Mouse (Mus musculus): ENCODE results near the gene Bcas2. TPM values are rescaled to one million over a fixed set of nuclear protein-coding genes. Genes with fewer than 3 reads are reported as not detected.
"Not testable (repeated sequence)": the region's sequence is repeated elsewhere in the genome, so short reads cannot be mapped to it uniquely, and the experiment has no call there.

Bcas2 gene
- polyA plus RNA-seq, 1 experiment from 2014 or later, result 231 TPM

DNA sequence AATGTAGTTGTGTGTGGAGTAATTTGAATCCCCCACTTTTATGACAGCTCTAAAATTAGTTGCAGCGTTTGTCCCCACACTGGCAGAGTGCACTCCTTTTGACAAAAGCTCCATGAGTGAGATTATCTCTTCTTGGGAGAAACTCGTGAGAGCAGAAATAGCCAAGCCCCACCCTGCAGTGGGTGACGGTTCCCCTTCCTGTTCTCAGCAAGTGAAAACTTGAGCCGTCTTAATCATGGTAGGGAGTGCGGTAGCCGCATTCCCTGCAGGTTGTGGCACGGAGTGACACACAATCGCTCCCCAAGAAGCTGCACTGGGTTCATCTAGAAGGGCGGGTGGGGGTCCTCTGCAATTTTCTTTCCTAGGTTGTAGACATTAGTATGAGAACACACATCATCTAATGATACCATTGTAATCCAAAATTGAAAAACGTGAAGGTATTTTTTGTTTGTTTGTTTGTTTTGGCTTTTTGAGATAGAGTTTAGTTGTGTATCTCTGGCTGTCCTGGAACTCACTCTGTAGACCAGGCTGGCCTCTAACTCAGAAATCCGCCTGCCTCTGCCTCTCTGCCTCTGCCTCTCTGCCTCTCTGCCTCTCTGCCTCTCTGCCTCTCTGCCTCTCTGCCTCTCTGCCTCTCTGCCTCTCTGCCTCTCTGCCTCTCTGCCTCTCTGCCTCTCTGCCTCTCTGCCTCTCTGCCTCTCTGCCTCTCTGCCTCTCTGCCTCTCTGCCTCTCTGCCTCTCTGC is 31.2 kb upstream of the Bcas2 start:
- Histone ChIP-seq H3K4me1 (peaks cover 11% of the 10 kb centered on the region), H3K36me3 (peaks cover 20% of the 10 kb centered on the region), H3K27ac (peak overlapping the region; percentile 66; the same call in 1 of the 2 replicates), H3K4me2 (peak overlapping the region; percentile 12; the same call in 1 of the 2 replicates)
- H3K27me3 ChIP-seq; ATAC-seq (ENCODE audit: insufficient number of reproducible peaks, insufficient read depth, low FRiP score, low TSS enrichment, low read depth); H3K9ac ChIP-seq; H3K4me3 ChIP-seq; H3K9me3 ChIP-seq: not testable (repeated sequence)
- 54% methylated on average over 11 of the region's 11 CpGs for WGBS

DNA sequence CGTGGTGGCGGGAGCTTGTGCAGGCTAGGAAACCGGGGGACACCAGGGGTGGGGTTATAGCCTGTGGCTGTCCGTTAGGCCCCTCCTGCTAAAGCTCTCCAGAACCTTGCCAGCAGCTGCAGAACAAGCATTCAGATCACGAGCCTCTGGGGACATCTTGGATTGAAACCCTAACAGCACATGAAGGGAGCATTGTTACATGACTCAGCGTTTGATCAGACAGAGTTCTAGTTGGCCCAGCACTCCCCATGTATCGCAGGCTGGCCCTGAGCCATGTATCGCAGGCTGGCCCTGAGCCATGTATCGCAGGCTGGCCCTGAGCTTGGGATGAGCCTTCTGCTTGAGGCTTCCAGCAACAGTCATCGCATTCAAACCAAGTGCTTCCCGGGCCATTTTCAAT is 30.2 kb upstream of the Bcas2 start:
- Histone ChIP-seq H3K27me3 (no peaks in the 10 kb centered on the region), H3K9ac (no peak overlapping the region), H3K4me3 (no peak overlapping the region), H3K9me3 (no peaks in the 10 kb centered on the region), H3K36me3 (peaks cover 20% of the 10 kb centered on the region), H3K27ac (no peak overlapping the region), H3K4me2 (no peak overlapping the region), H3K4me1 (peaks cover 11% of the 10 kb centered on the region)
- no peak for ATAC-seq (ENCODE audit: insufficient number of reproducible peaks, insufficient read depth, low FRiP score, low TSS enrichment, low read depth)
- WGBS, result 86% methylated on average over 11 of the region's 11 CpGs

DNA sequence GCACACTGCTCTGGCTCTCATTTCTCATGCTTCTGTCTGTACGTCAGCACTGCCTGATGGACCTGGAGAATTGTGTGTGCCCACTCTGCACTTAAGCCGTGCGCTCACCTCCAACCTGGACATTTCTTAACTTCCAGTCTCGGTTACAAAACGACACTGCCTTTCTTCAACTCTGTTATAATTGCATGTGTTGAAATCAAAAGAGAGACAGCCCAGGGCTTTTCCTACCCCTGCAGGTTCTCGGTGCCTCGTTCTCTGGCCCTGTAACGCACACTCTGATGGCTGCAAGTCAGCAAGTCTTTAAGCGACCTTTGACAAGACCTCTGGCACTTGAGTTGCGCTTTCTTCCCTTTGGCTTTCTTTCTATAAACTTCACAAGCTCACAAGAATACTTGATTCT is 29.1 kb upstream of the Bcas2 start:
- H3K4me3 ChIP-seq, result no peak overlapping the region
- no peak for ATAC-seq (ENCODE audit: insufficient number of reproducible peaks, insufficient read depth, low FRiP score, low TSS enrichment, low read depth)
- 79% methylated on average over 10 of the region's 10 CpGs for WGBS

DNA sequence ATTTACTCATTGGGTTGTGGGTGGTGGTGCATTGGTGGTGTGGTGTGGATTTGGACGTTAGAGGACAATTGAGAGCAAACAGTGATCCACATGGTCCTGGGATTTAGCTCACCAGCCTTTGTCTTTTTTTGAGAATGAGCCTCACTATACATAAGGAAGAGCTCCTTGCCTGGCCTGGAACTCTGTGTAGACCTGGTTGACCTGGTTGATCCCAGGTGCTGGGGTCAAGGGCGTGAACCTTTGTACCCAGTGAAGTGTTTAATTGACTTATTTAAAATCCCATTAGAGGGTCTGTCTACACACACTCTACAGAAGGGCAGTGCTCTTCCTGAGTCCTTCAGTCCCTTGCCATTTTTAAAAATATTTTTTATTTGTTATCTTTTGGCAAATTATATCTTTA is 26.1 kb upstream of the Bcas2 start:
- 82% methylated on average over 2 of the region's 2 CpGs for WGBS
- no peak overlapping the region for H3K9ac ChIP-seq
- H3K4me1 ChIP-seq, result no peaks in the 10 kb centered on the region; the same call in 1 of the 2 replicates
- no peak for ATAC-seq (ENCODE audit: insufficient number of reproducible peaks, insufficient read depth, low FRiP score, low TSS enrichment, low read depth)
- peaks cover 32% of the 10 kb centered on the region for H3K36me3 ChIP-seq
- H3K9me3 ChIP-seq, result no peaks in the 10 kb centered on the region
- no peak overlapping the region for H3K4me3 ChIP-seq
- no peak overlapping the region for H3K27ac ChIP-seq
- no peak overlapping the region for H3K4me2 ChIP-seq
- H3K27me3 ChIP-seq, result no peaks in the 10 kb centered on the region

More for the DNA sequence above, 29.1 kb upstream of the Bcas2 start:
- Histone ChIP-seq H3K27ac (no peak overlapping the region), H3K4me2 (no peak overlapping the region), H3K9me3 (no peaks in the 10 kb centered on the region), H3K36me3 (peaks cover 24% of the 10 kb centered on the region), H3K27me3 (no peaks in the 10 kb centered on the region), H3K4me1 (peaks cover 11% of the 10 kb centered on the region), H3K9ac (no peak overlapping the region)

DNA sequence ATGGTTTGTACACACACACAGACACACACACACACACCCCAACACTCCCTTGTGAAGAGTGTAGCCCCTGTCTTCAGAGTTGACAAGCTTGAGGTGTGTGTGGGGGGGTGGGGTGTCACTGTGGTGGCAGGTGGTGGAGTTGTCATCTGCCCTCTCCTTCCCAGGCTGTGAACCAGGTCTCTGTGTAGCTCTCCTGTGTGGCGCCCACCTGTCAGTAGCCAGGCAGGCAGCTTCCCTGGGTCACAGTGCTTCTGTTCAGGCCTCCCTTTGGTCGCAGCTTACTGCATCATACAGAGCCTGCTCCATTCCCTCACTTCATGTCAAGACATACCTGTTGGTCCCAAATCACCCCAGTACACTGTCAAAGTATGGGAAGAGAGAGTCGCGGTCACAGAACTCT is 25.7 kb upstream of the Bcas2 start:
- Histone ChIP-seq H3K36me3 (peaks cover 35% of the 10 kb centered on the region), H3K9me3 (no peaks in the 10 kb centered on the region), H3K27ac (no peak overlapping the region), H3K4me1 (no peaks in the 10 kb centered on the region), H3K4me2 (no peak overlapping the region), H3K9ac (no peak overlapping the region), H3K27me3 (no peaks in the 10 kb centered on the region), H3K4me3 (no peak overlapping the region)
- no peak for ATAC-seq (ENCODE audit: insufficient number of reproducible peaks, insufficient read depth, low FRiP score, low TSS enrichment, low read depth)
- 77% methylated on average over 4 of the region's 4 CpGs for WGBS

DNA sequence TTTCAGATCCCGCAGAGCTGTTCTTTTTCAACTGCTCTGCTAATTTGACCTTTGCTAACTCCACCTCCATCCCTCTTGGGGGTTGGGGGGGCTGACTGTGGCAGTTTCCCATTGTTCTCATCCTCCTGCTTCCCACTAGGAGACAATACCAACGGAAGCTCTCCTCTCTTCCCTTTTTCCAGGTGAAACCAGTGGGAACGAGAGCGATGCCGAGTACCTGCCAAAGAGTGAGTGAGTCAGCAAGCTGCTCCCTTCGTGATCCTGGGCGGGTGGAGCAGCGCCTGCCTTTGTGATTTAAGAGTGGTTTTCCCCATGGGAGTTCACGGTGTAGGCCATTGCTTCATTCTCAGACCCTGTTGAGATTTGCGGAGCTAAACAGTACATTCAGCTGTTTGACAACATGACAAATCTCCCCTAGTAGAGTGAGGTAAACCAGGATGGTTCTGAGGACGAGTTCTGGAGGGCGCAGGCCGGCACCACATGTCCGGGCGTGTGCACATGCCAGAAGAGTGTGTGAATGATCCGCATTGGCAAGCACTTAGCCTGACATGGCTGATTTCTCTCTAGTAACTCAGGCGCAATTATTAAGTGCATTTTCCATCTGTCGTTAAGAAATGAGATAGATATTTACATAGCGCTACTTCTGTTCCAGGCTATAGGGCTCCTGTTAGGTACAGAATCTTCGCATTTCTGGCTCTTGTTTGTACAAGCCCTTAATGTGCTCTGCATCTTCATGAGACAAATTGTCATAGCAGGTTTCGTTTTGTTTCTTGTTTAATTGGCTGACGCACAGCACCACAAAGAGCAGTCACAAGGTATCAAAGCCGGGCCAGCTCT is 24.9 kb upstream of the Bcas2 start:
- Histone ChIP-seq H3K9me3 (no peaks in the 10 kb centered on the region), H3K4me3 (no peak overlapping the region), H3K9ac (no peak overlapping the region), H3K27me3 (no peaks in the 10 kb centered on the region), H3K4me2 (no peak overlapping the region), H3K4me1 (no peaks in the 10 kb centered on the region), H3K36me3 (peaks cover 32% of the 10 kb centered on the region), H3K27ac (no peak overlapping the region; the same call in 1 of the 2 replicates)
- 56% methylated on average over 23 of the region's 23 CpGs for WGBS
- 0 out of 2 replicates have a peak, but pooled peaks have one; percentile 26 for ATAC-seq (ENCODE audit: insufficient number of reproducible peaks, insufficient read depth, low FRiP score, low TSS enrichment, low read depth)

DNA sequence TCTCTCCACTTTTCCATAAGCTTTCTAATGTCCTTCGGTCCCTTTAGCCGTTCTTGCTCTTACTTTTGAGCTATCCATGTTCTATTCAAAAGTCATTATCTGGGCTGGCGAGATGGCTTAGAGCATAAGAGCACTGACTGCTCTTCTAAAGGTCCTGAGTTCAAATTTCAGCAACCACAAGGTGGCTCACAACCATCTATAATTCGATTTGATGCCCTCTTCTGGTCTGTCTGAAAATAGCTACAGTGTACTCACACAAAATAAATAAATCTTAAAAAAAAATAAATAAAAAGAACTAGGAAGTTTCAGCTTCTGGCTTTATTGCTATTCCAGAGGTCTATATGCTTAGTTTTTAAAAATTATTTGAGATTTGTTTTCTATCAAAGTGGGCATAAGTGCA is 23.7 kb upstream of the Bcas2 start:
- Histone ChIP-seq H3K4me1 (no peaks in the 10 kb centered on the region), H3K36me3 (peaks cover 34% of the 10 kb centered on the region), H3K4me3 (no peak overlapping the region), H3K27ac (no peak overlapping the region), H3K27me3 (no peaks in the 10 kb centered on the region), H3K9ac (no peak overlapping the region), H3K4me2 (no peak overlapping the region), H3K9me3 (no peaks in the 10 kb centered on the region)
- ATAC-seq (ENCODE audit: insufficient number of reproducible peaks, insufficient read depth, low FRiP score, low TSS enrichment, low read depth), result no peak
- WGBS, result 91% methylated on average over 4 of the region's 4 CpGs

DNA sequence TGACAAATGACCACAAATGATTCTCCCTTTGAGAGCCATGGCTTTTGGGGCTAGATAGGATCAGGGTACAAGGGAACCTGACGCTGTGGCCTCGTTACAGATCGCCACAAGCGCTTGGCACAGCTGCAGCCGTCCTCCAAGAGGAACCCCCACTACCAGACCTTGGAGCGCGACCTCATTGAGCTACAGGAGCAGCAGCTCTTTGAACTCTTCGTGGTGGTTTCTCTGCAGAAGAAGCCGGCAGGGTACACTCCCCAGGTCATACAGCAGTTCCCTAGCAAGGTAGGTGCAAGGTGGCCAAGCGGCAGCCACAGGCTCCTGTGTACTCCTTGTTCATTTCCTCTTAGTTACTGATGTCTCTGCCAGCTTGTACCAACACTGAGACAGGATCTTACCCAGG is 22.5 kb upstream of the Bcas2 start:
- no peaks in the 10 kb centered on the region for H3K27me3 ChIP-seq
- no peak for ATAC-seq (ENCODE audit: insufficient number of reproducible peaks, insufficient read depth, low FRiP score, low TSS enrichment, low read depth)
- 82% methylated on average over 10 of the region's 10 CpGs for WGBS
- no peak overlapping the region for H3K9ac ChIP-seq
- H3K4me3 ChIP-seq, result no peak overlapping the region
- no peaks in the 10 kb centered on the region for H3K9me3 ChIP-seq
- peaks cover 45% of the 10 kb centered on the region for H3K36me3 ChIP-seq
- H3K4me2 ChIP-seq, result no peak overlapping the region
- no peaks in the 10 kb centered on the region for H3K4me1 ChIP-seq
- no peak overlapping the region for H3K27ac ChIP-seq

DNA sequence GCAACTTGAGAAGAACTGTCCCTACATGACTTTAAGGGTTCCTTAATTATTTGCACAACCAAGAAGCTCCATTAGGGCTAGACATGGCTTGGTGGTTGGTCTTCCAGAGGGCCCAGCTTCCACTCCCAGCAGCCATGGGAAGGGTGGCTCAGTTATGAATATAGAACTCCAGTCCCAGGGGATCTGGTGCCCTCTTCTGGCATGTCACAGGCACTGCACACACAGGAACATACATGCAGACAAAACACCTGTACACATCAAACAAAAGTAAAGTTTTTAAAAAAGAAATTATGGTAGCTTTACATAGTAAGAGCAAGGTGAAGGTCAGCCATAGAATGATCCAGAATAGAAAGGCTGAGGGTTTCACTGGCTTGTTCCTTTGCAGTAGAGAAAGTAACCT is 17.7 kb upstream of the Bcas2 start:
- H3K4me2 ChIP-seq, result no peak overlapping the region
- H3K4me3 ChIP-seq, result no peak overlapping the region
- no peaks in the 10 kb centered on the region for H3K27me3 ChIP-seq
- ATAC-seq (ENCODE audit: insufficient number of reproducible peaks, insufficient read depth, low FRiP score, low TSS enrichment, low read depth), result no peak
- H3K27ac ChIP-seq, result no peak overlapping the region
- no peak overlapping the region for H3K9ac ChIP-seq
- H3K9me3 ChIP-seq, result no peaks in the 10 kb centered on the region
- H3K4me1 ChIP-seq, result no peaks in the 10 kb centered on the region
- peaks cover 71% of the 10 kb centered on the region for H3K36me3 ChIP-seq

DNA sequence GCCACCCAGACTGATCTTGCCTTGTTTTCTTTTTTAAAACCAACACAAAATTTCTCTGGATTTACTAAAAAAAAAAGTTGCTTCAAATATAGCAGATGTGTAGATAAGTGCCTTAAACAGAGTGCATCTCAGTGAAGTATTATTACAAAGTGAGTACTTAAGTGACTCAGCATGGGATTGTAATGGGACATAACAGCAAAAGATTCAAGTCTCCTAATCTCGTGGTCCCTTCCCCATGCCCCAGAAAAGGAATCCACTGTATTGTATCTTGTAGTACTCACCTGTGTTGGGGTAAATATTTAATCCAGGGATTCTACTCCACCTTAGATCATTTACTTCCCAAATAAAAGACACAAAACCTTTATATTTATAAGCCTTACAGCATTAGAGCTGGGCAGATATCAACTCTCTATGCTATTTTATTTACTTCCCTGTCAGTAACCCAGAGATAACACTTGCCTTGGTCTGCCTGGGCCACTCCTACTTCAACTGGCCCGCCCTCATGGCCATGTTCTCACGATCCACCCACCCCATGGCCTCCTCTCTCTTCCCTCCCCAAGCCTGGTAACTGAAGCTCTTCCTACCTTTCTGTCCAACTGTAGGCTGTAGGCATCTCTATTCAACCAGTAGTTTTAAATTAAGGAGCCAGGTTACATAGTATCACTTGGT is 12.1 kb upstream of the Bcas2 start:
- H3K27ac ChIP-seq, result no peak overlapping the region
- ATAC-seq (ENCODE audit: insufficient number of reproducible peaks, insufficient read depth, low FRiP score, low TSS enrichment, low read depth), result no peak
- no peak overlapping the region for H3K4me2 ChIP-seq
- WGBS, result 68% methylated on average over 3 of the region's 3 CpGs
- H3K9me3 ChIP-seq, result no peaks in the 10 kb centered on the region
- H3K27me3 ChIP-seq, result no peaks in the 10 kb centered on the region
- no peaks in the 10 kb centered on the region for H3K4me1 ChIP-seq
- H3K4me3 ChIP-seq, result no peak overlapping the region
- peaks cover 37% of the 10 kb centered on the region for H3K36me3 ChIP-seq
- no peak overlapping the region for H3K9ac ChIP-seq

DNA sequence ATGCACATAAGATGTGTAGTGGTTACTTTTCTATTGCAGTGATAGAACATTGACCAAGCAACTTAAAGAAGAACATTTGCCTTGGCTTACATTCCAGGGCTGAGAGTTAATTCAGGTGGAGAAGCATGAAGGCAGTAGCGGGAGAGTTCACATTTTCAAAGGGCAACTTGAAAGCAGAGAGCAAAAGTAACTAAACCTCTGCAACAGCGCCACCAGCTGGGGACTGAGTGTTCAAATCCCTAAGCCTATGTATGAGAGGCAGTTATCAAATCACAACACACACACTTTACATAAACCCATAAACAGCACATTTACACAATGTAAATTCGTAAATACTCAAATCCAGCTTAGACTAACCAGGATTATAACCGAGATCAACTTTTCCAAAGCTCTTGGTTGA is 1.7 kb upstream of the Bcas2 start:
- Histone ChIP-seq H3K36me3 (peaks cover 43% of the 10 kb centered on the region), H3K4me2 (no peak overlapping the region), H3K4me3 (no peak overlapping the region), H3K9me3 (no peaks in the 10 kb centered on the region), H3K9ac (no peak overlapping the region), H3K27me3 (no peaks in the 10 kb centered on the region), H3K4me1 (peaks cover 9% of the 10 kb centered on the region), H3K27ac (no peak overlapping the region)
- WGBS, result 11% methylated on average over 4 of the region's 4 CpGs
- no peak for ATAC-seq (ENCODE audit: insufficient number of reproducible peaks, insufficient read depth, low FRiP score, low TSS enrichment, low read depth)

Data from embryonic facial prominence, embryonic 13.5 days (tissue).